Mouse (Mus musculus) liver, postnatal 0 days (tissue): ENCODE data around the gene Fgf11. TPM values are rescaled to one million over a fixed set of nuclear protein-coding genes. Genes with fewer than 3 reads are reported as not detected.
A peak's percentile ranks its signal among the peaks of the same experiment; 100 is the strongest.

Experiments used
- ATAC-seq: fragments of 200-750 bp; cut with Nextera tagmentation; 2 replicates; pipeline ENCODE4 v1.8.0; 2017; ENCODE audit warnings: mild to moderate bottlenecking, moderate library complexity
- DNase-seq: peaks from one replicate; pipeline ENCODE4 v3.0.0-alpha.2; 2016
- H3K27ac ChIP-seq: fragments of 300-500 bp; sonication (generic); 2 replicates; pipeline ENCODE4 v1.5.1; 2014; ENCODE audit warnings: antibody characterized with exemption, moderate library complexity, mild to moderate bottlenecking, low read depth
- H3K27me3 ChIP-seq: fragments of 300-500 bp; sonication (generic); 2 replicates; pipeline ENCODE4 v1.6.1; 2014; ENCODE audit warnings: low read length, control low read depth, mixed read lengths; ENCODE audit not compliant: insufficient read depth
- H3K36me3 ChIP-seq: fragments of 300-500 bp; sonication (generic); replicated peaks from 2 replicates; pipeline ENCODE4 v1.6.1; 2014; ENCODE audit warnings: mild to moderate bottlenecking, control low read depth, low read length, moderate library complexity, mixed read lengths; ENCODE audit not compliant: insufficient read depth
- H3K4me1 ChIP-seq: fragments of 300-500 bp; sonication (generic); 2 replicates; pipeline ENCODE4 v1.6.1; 2014; ENCODE audit warnings: antibody characterized with exemption, mild to moderate bottlenecking, control low read depth; ENCODE audit not compliant: insufficient read depth
- H3K4me2 ChIP-seq: fragments of 300-500 bp; sonication (generic); 2 replicates; pipeline ENCODE4 v1.6.1; 2014; ENCODE audit warnings: low read depth, mild to moderate bottlenecking, low read length, moderate library complexity, mixed read lengths
- H3K4me3 ChIP-seq: fragments of 300-500 bp; sonication (generic); 2 replicates; pipeline ENCODE4 v1.5.1; 2014; ENCODE audit warnings: low read depth, low read length
- H3K9ac ChIP-seq: fragments of 300-500 bp; sonication (generic); replicated peaks from 2 replicates; pipeline ENCODE4 v1.6.1; 2014; ENCODE audit warnings: mild to moderate bottlenecking, moderate library complexity
- H3K9me3 ChIP-seq: fragments of 300-500 bp; sonication (generic); 2 replicates; pipeline ENCODE4 v1.6.1; 2016; ENCODE audit warnings: mild to moderate bottlenecking, control low read depth, low read length, mixed read lengths
- CTCF ChIP-seq: sonication (generic); IDR thresholded peaks from 2 replicates; pipeline ENCODE4 v1.5.1; 2016; ENCODE audit warnings: antibody characterized with exemption, low read depth
- EP300 ChIP-seq: IDR thresholded peaks from 2 replicates; pipeline ENCODE4 v1.6.1; 2016; ENCODE audit warnings: antibody characterized with exemption, low read depth, mild to moderate bottlenecking
- WGBS: fragments of 180-500 bp; shearing (Covaris S2); extraction: QIAGEN DNeasy Blood & Tissue Kit; methylation state at CpG from one replicate; pipeline ENCODE4 v1.1.7; 2014; ENCODE audit not compliant: insufficient replicate concordance; 5-methylcytosine and 5-hydroxymethylcytosine counted together
- polyA plus RNA-seq: library from polyadenylated mRNA; unstranded; fragments of >200 nt; fragmentation: Nextera tagmentation; extraction: Ambion mirVana; gene quantifications from 2 replicates; pipeline ENCODE4 v1.2.1, GENCODE M21; 2015

The Fgf11 gene
- polyA plus RNA-seq, 1 experiment from 2014 or later: 0.04 TPM

GRCm38 (mm10) chr11:69781828-69782227 lies 19.8 kb downstream of the Fgf11 start:
- ATAC-seq (no peak), DNase-seq (no peak)
- Histone ChIP-seq H3K4me1 (peaks cover 11% of the 10 kb centered on the region), H3K36me3 (no peaks in the 10 kb centered on the region), H3K9me3 (no peaks in the 10 kb centered on the region), H3K9ac (no peak overlapping the region), H3K27ac (no peak overlapping the region), H3K4me2 (no peak overlapping the region), H3K4me3 (no peak overlapping the region), H3K27me3 (0 out of 2 replicates have a peak, but pooled peaks cover 7% of the 10 kb centered on the region)
- WGBS: 33% methylated on average over 4 of the region's 4 CpGs
- TF ChIP-seq CTCF (no peak), EP300 (no peak)

- Histone ChIP-seq H3K4me2 (no peak overlapping the region), H3K27ac (no peak overlapping the region), H3K4me1 (no peaks in the 10 kb centered on the region), H3K36me3 (peaks cover 2% of the 10 kb centered on the region; the same call in 1 of the 2 replicates), H3K4me3 (no peak overlapping the region), H3K9ac (no peak overlapping the region), H3K9me3 (no peaks in the 10 kb centered on the region), H3K27me3 (0 out of 2 replicates have a peak, but pooled peaks cover 7% of the 10 kb centered on the region)
- no peak for TF ChIP-seq CTCF
- TF ChIP-seq EP300: no peak
- DNase-seq (no peak), ATAC-seq (no peak)
- 74% methylated on average over 6 of the region's 7 CpGs for WGBS
Observed at GRCm38 (mm10) chr11:69778985-69779384, 22.7 kb downstream of the Fgf11 start.

DNA sequence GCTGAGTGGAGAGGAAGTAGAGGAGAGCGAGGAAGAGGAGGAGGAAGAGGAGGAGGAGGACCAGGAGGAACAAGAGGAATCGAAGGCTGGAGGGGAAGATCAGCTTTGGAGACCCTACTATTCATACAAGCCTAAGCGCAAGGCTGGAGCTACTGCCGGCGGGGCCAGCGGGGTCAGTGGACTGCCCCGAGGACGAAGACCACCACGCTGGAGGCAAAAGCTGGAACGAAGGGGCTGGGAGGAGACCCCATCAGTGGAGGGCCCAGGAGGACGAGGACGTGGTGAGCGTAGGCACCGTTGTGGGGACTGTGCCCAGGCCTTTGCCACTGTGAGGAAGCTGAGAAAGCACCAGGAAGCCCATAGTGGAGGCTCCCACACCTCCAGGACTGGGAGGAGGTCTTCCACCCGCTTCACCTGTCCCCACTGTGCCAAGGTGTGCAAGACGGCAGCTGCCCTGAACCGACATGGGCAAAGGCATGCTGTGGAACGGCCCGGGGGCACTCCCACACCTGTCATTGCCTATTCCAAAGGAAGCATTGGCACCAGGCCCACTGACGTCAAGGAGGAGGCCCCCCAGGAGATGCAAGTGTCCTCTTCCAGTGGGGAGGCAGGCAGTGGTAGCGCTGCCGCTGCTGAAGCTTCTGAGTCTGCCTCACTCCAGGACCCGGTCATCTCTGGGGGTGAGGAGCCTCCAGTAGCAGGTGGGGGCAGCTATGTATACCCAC lies 23.2 kb downstream of the Fgf11 start:
- 66% methylated on average over 23 of the region's 23 CpGs for WGBS
- Histone ChIP-seq H3K27ac (no peak overlapping the region), H3K36me3 (peaks cover 2% of the 10 kb centered on the region; the same call in 1 of the 2 replicates), H3K9ac (no peak overlapping the region), H3K9me3 (no peaks in the 10 kb centered on the region), H3K27me3 (0 out of 2 replicates have a peak, but pooled peaks cover 7% of the 10 kb centered on the region), H3K4me1 (no peaks in the 10 kb centered on the region), H3K4me3 (no peak overlapping the region), H3K4me2 (no peak overlapping the region)
- no peak for ATAC-seq
- TF ChIP-seq CTCF (no peak), EP300 (no peak)
- DNase-seq: no peak

DNA sequence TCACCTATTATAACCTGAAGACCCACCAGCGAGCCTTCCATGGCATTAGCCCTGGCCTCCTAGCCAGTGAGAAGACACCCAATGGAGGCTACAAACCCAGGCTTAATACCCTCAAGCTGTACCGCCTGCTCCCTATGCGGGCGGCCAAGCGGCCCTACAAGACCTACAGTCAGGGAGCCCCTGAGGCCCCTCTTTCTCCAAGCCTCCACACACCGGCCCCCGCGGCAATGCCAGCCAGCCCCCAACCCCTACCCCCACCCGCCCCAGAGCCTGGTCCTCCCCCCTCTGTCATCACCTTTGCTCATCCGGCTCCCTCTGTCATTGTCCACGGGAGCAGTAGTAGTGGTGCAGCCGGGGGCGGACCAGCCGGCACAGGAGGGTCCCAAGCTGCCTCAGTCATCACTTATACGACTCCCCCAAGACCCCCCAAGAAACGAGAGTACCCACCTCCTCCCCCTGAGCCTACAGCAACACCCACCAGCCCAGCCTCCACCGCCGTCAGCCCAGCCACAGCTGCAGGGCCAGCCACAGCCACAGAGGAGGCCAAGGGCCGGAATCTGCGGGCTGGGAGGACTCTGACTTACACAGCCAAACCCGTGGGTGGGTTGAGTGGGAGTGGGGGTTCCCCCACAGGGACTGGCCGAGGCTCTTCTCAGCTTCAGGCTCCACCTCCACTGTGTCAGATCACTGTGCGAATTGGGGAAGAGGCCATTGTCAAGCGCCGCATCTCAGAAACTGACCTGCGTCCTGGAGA lies 24.0 kb downstream of the Fgf11 start:
- Histone ChIP-seq H3K4me1 (no peaks in the 10 kb centered on the region), H3K9me3 (no peaks in the 10 kb centered on the region), H3K27ac (no peak overlapping the region), H3K4me3 (no peak overlapping the region), H3K4me2 (no peak overlapping the region), H3K27me3 (0 out of 2 replicates have a peak, but pooled peaks cover 7% of the 10 kb centered on the region), H3K9ac (no peak overlapping the region), H3K36me3 (peaks cover 2% of the 10 kb centered on the region; the same call in 1 of the 2 replicates)
- TF ChIP-seq CTCF: no peak
- TF ChIP-seq EP300: no peak
- DNase-seq (peak; percentile 16), ATAC-seq (no peak)
- WGBS: 61% methylated on average over 26 of the region's 26 CpGs

DNA sequence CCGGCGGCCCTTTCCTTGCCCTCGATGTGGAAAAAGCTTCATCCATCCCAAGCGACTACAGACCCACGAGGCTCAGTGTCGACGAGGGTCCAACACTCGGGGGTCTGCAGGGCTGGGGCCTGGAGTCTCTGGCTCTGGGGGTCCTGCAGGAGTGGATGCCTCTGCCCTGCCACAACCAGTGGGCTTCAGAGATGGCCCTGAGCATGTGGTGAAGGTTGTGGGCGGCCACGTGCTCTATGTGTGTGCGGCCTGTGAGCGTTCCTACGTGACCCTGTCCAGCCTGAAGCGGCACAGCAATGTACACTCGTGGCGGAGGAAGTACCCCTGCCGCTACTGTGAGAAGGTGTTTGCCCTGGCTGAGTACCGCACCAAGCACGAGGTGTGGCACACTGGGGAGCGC lies 25.2 kb downstream of the Fgf11 start:
- H3K27ac ChIP-seq: no peak overlapping the region
- H3K4me3 ChIP-seq: no peak overlapping the region
- no peak for TF ChIP-seq EP300
- TF ChIP-seq CTCF: no peak
- ATAC-seq (no peak), DNase-seq (no peak)
- 0 out of 2 replicates have a peak, but pooled peaks cover 4% of the 10 kb centered on the region for H3K27me3 ChIP-seq
- WGBS: 82% methylated on average over 20 of the region's 20 CpGs
- H3K4me1 ChIP-seq: no peaks in the 10 kb centered on the region
- no peak overlapping the region for H3K4me2 ChIP-seq
- peaks cover 2% of the 10 kb centered on the region; the same call in 1 of the 2 replicates for H3K36me3 ChIP-seq
- no peaks in the 10 kb centered on the region for H3K9me3 ChIP-seq
- no peak overlapping the region for H3K9ac ChIP-seq

DNA sequence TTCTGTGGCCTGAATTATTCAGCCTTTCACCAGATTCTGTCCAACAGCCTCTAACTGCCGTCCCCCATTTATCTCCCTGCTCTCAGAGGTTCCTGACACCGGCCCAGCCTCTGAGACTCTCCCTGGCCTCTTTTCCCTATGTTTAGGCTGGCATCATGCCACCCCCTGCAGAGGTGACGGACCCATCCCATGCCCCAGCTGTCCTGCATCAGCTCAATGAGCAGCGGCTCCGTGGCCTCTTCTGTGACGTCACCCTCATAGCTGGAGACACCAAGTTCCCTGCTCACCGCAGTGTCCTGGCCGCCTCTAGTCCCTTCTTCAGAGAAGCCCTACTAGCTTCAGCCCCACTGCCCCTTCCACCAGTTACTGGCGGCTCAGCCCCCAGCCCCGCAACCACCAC lies 25.9 kb downstream of the Fgf11 start:
- no peak for ATAC-seq
- Histone ChIP-seq H3K27ac (no peak overlapping the region), H3K4me3 (no peak overlapping the region), H3K36me3 (peaks cover 3% of the 10 kb centered on the region; the same call in 1 of the 2 replicates), H3K27me3 (0 out of 2 replicates have a peak, but pooled peaks cover 4% of the 10 kb centered on the region), H3K4me1 (no peaks in the 10 kb centered on the region), H3K9me3 (no peaks in the 10 kb centered on the region), H3K4me2 (no peak overlapping the region), H3K9ac (no peak overlapping the region)
- 80% methylated on average over 10 of the region's 10 CpGs for WGBS
- TF ChIP-seq CTCF (no peak), EP300 (no peak)
- no peak for DNase-seq
